Mouse (Mus musculus) spleen, postnatal 14 days (tissue): ENCODE measurements around the gene Fars2.

Experiments
- DNase-seq, 2 experiments: peaks; one replicate each; pipeline ENCODE4 v3.0.0; 2021 to 2022; ENCODE audit warnings: low spot score in 2 of 2

Gene Fars2

GRCm38 (mm10) chr13:36117143-36118014 lies at the start of gene Fars2, which contains the start of gene Lyrm4:
TSS of gene Fars2 (plus strand) at chr13:36117412.
TSS of gene Lyrm4 (minus strand) at chr13:36117526.
- peak; percentile 94 to 96 for DNase-seq

- DNase-seq, result no peak
These were observed 42.7 kb upstream of the Fars2 start for GRCm38 (mm10) chr13:36074484-36074883.

- no peak for DNase-seq
These were observed 35.6 kb upstream of the Fars2 start for GRCm38 (mm10) chr13:36081591-36081990.

- no peak for DNase-seq
These were observed 32.5 kb upstream of the Fars2 start for GRCm38 (mm10) chr13:36084701-36085100.

- DNase-seq, result no peak
These were observed 31.2 kb upstream of the Fars2 start for GRCm38 (mm10) chr13:36085971-36086370.

- DNase-seq, result no peak
These were observed 30.4 kb upstream of the Fars2 start for GRCm38 (mm10) chr13:36086608-36087391.

GRCm38 (mm10) chr13:36087427-36087826 lies 29.8 kb upstream of the Fars2 start:
- DNase-seq, result no peak

- no peak for DNase-seq
These were observed 29.0 kb upstream of the Fars2 start for GRCm38 (mm10) chr13:36088168-36088567.

- DNase-seq, result no peak
These were observed 20.4 kb upstream of the Fars2 start for GRCm38 (mm10) chr13:36096684-36097383.

- DNase-seq, result no peak
These were observed 11.6 kb upstream of the Fars2 start for GRCm38 (mm10) chr13:36105591-36105990.

- DNase-seq, result no peak
These were observed 8.7 kb upstream of the Fars2 start for GRCm38 (mm10) chr13:36108528-36108927.

- no peak for DNase-seq
These were observed 5.9 kb upstream of the Fars2 start for GRCm38 (mm10) chr13:36111331-36111730.

GRCm38 (mm10) chr13:36113181-36113580 lies 4.0 kb upstream of the Fars2 start:
- no peak for DNase-seq

- DNase-seq, result peak; percentile 14 to 17
These were observed 581 bp upstream of the Fars2 start for GRCm38 (mm10) chr13:36116520-36117142.

GRCm38 (mm10) chr13:36119684-36120083 lies 2.5 kb downstream of the Fars2 start:
- no peak for DNase-seq

GRCm38 (mm10) chr13:36120606-36121005 lies 3.4 kb downstream of the Fars2 start:
- no peak for DNase-seq

GRCm38 (mm10) chr13:36129360-36130054 lies 12.3 kb downstream of the Fars2 start:
- DNase-seq, result no peak

- DNase-seq, result no peak
These were observed 14.2 kb downstream of the Fars2 start for GRCm38 (mm10) chr13:36131401-36131800.

GRCm38 (mm10) chr13:36131992-36132649 lies 14.9 kb downstream of the Fars2 start:
- DNase-seq, result no peak

- no peak for DNase-seq
These were observed 22.5 kb downstream of the Fars2 start for GRCm38 (mm10) chr13:36139703-36140102.
